Mouse (Mus musculus): ENCODE results near the gene Borcs5. TPM values are rescaled to one million over a fixed set of nuclear protein-coding genes. Genes with fewer than 3 reads are reported as not detected.

Gene Borcs5
- polyA plus RNA-seq, 1 experiment from 2014 or later = 16.2 TPM

Other genes with a start within 250 kb of the Borcs5 start
- 7.6 and 8.9 TPM in 2 replicates for gene Bcl2l14, start 243.2 kb upstream of the Borcs5 start, polyA plus RNA-seq (2015; fragmentation: Nextera tagmentation; extraction: Ambion mirVana)
- 34.6 and 37.4 TPM in 2 replicates for gene Lrp6, start 72.5 kb upstream of the Borcs5 start, polyA plus RNA-seq (2015; fragmentation: Nextera tagmentation; extraction: Ambion mirVana)
- 5.7 and 7.8 TPM in 2 replicates for gene Mansc1, start 7.0 kb upstream of the Borcs5 start, polyA plus RNA-seq (2015; fragmentation: Nextera tagmentation; extraction: Ambion mirVana)
- gene Dusp16, start 153.1 kb downstream of the Borcs5 start, polyA plus RNA-seq (2015; fragmentation: Nextera tagmentation; extraction: Ambion mirVana) = 11.9 and 12.4 TPM in 2 replicates
- gene Crebl2, start 190.6 kb downstream of the Borcs5 start, polyA plus RNA-seq (2015; fragmentation: Nextera tagmentation; extraction: Ambion mirVana) = 2.8 TPM in 2 replicates

Measured in kidney, embryonic 16.5 days (tissue).